Mouse (Mus musculus) heart, postnatal 0 days (tissue): ENCODE results near the gene Tyro3.

Experiments used
- CTCF ChIP-seq: IDR thresholded peaks from 2 replicates; pipeline ENCODE4 v1.5.1; 2016; ENCODE audit warnings: antibody characterized with exemption, control low read depth, low read depth
- EP300 ChIP-seq: IDR thresholded peaks from 2 replicates; pipeline ENCODE4 v1.6.1; 2016; ENCODE audit warnings: antibody characterized with exemption, low read depth

DNA sequence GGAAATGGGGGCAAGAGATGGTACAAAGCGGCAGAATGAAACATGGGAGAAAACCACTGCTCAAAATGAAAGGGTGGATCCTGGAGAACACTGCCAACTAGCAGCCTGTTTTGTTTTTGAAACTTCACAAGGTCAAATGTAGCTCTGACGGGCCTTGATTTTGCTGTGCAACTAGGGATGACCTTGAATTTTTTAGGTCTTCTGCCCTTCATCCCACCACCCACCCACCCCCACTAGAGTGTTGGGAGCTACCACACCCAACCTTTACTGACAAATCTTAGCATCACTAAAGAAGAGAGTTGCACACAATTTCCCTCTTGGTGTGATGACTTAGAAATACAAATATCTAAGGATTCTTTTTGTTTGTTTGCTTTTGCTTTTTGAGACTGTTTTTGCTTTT, 7.5 kb upstream of the Tyro3 start:
- TF ChIP-seq CTCF = no peak
- TF ChIP-seq EP300 = no peak
